Mouse (Mus musculus) heart, adult 8-10 months (tissue): ENCODE results near the gene Tspan5. TPM values are rescaled to one million over a fixed set of nuclear protein-coding genes. Genes with fewer than 3 reads are reported as not detected.

Experiments
- DNase-seq: peaks from one replicate; pipeline ENCODE4 v3.0.0; 2022; ENCODE audit warnings: low spot score
- total RNA-seq, 4 experiments: library from RNA; stranded (reverse); gene quantifications; 2 replicates each; pipeline ENCODE4 v1.2.4; 2022

Tspan5 gene
- total RNA-seq, 4 experiments from 2014 or later, result 4.2 to 6.7 (median 5.1) TPM

- DNase-seq, result no peak
Observed at GRCm38 (mm10) chr3:138875936-138876335, 133.9 kb downstream of the Tspan5 start.

- DNase-seq, result no peak
Observed at GRCm38 (mm10) chr3:138876418-138876817, 134.4 kb downstream of the Tspan5 start.

- DNase-seq, result no peak
Observed at GRCm38 (mm10) chr3:138876931-138877361, 135.0 kb downstream of the Tspan5 start.

GRCm38 (mm10) chr3:138877741-138878140, 135.7 kb downstream of the Tspan5 start:
- no peak for DNase-seq

- DNase-seq, result no peak
Observed at GRCm38 (mm10) chr3:138880999-138881724, 139.2 kb downstream of the Tspan5 start.

GRCm38 (mm10) chr3:138881725-138882347, 139.8 kb downstream of the Tspan5 start:
- peak; percentile 31 for DNase-seq

- DNase-seq, result no peak
Observed at GRCm38 (mm10) chr3:138886121-138886520, 144.1 kb downstream of the Tspan5 start.

- DNase-seq, result peak; percentile 26
Observed at GRCm38 (mm10) chr3:138889214-138889613, 147.2 kb downstream of the Tspan5 start.

- no peak for DNase-seq
Observed at GRCm38 (mm10) chr3:138889769-138890295, 147.8 kb downstream of the Tspan5 start.

GRCm38 (mm10) chr3:138893520-138893919, 151.5 kb downstream of the Tspan5 start:
- peak; percentile 13 for DNase-seq

- DNase-seq, result no peak
Observed at GRCm38 (mm10) chr3:138897500-138897899, 155.5 kb downstream of the Tspan5 start.

GRCm38 (mm10) chr3:138898055-138898454, 156.1 kb downstream of the Tspan5 start:
- DNase-seq, result no peak

GRCm38 (mm10) chr3:138900571-138901141, 158.7 kb downstream of the Tspan5 start:
- no peak for DNase-seq

GRCm38 (mm10) chr3:138905678-138906077, 163.7 kb downstream of the Tspan5 start:
- peak; percentile 32 for DNase-seq

GRCm38 (mm10) chr3:138906112-138906880, 164.3 kb downstream of the Tspan5 start:
- DNase-seq, result peak; percentile 67

- no peak for DNase-seq
Observed at GRCm38 (mm10) chr3:138909313-138909712, 167.3 kb downstream of the Tspan5 start.

- DNase-seq, result no peak
Observed at GRCm38 (mm10) chr3:138912504-138912903, 170.5 kb downstream of the Tspan5 start.

GRCm38 (mm10) chr3:138914626-138915288, 172.8 kb downstream of the Tspan5 start:
- no peak for DNase-seq

GRCm38 (mm10) chr3:138916591-138916990, 174.6 kb downstream of the Tspan5 start:
- DNase-seq, result no peak

- no peak for DNase-seq
Observed at GRCm38 (mm10) chr3:138917016-138917415, 175.0 kb downstream of the Tspan5 start.

GRCm38 (mm10) chr3:138918241-138918640, 176.2 kb downstream of the Tspan5 start:
- peak; percentile 28 for DNase-seq
